Mouse (Mus musculus) fibroblast of lung, adult 2 months (primary cell): ENCODE measurements around the gene Sgip1.

ENCODE experiments used
- DNase-seq: peaks from one replicate; pipeline ENCODE4 v3.0.0-alpha.2; 2011; ENCODE audit warnings: low read depth

Gene Sgip1

GRCm38 (mm10) chr4:102977778-102978321 lies 236.8 kb downstream of the Sgip1 start:
- no peak for DNase-seq

- no peak for DNase-seq
These were observed 237.3 kb downstream of the Sgip1 start, which contains the start of gene Tctex1d1 for GRCm38 (mm10) chr4:102978440-102978839. TSS of gene Tctex1d1 (plus strand) at chr4:102978606.

- DNase-seq: no peak
These were observed 238.3 kb downstream of the Sgip1 start for GRCm38 (mm10) chr4:102979385-102979784.

GRCm38 (mm10) chr4:102981709-102982108 lies 240.6 kb downstream of the Sgip1 start:
- no peak for DNase-seq

GRCm38 (mm10) chr4:102986173-102986572 lies 245.1 kb downstream of the Sgip1 start:
- DNase-seq: no peak

- peak; percentile 29 for DNase-seq
These were observed 245.8 kb downstream of the Sgip1 start for GRCm38 (mm10) chr4:102986917-102987316.

- DNase-seq: no peak
These were observed 246.2 kb downstream of the Sgip1 start for GRCm38 (mm10) chr4:102987325-102987724.

- DNase-seq: no peak
These were observed 246.7 kb downstream of the Sgip1 start for GRCm38 (mm10) chr4:102987756-102988155.

GRCm38 (mm10) chr4:102988526-102988925 lies 247.4 kb downstream of the Sgip1 start:
- DNase-seq: no peak

GRCm38 (mm10) chr4:102989391-102989790 lies 248.3 kb downstream of the Sgip1 start:
- DNase-seq: no peak

- DNase-seq: no peak
These were observed 248.9 kb downstream of the Sgip1 start for GRCm38 (mm10) chr4:102990016-102990415.

GRCm38 (mm10) chr4:102990595-102991340 lies 249.7 kb downstream of the Sgip1 start:
- no peak for DNase-seq

- no peak for DNase-seq
These were observed 250.6 kb downstream of the Sgip1 start for GRCm38 (mm10) chr4:102991685-102992084.

- no peak for DNase-seq
These were observed 263.6 kb downstream of the Sgip1 start for GRCm38 (mm10) chr4:103004681-103005080.

- no peak for DNase-seq
These were observed 264.3 kb downstream of the Sgip1 start for GRCm38 (mm10) chr4:103005190-103005945.

GRCm38 (mm10) chr4:103006266-103006665 lies 265.2 kb downstream of the Sgip1 start:
- DNase-seq: no peak

- peak; percentile 16 for DNase-seq
These were observed 265.9 kb downstream of the Sgip1 start for GRCm38 (mm10) chr4:103006943-103007418.

- no peak for DNase-seq
These were observed 269.6 kb downstream of the Sgip1 start for GRCm38 (mm10) chr4:103010734-103011133.

- no peak for DNase-seq
These were observed 270.7 kb downstream of the Sgip1 start for GRCm38 (mm10) chr4:103011823-103012222.

GRCm38 (mm10) chr4:103013490-103013889 lies 272.4 kb downstream of the Sgip1 start:
- no peak for DNase-seq
